Mouse (Mus musculus): Measurements from ENCODE around the gene Brca2. TPM values are rescaled to one million over a fixed set of nuclear protein-coding genes. Genes with fewer than 3 reads are reported as not detected.

Gene Brca2
- polyA plus RNA-seq, 1 experiment = 4.6 TPM

- no peaks in the 10 kb centered on the region for H3K79me2 ChIP-seq (ENCODE audit: control insufficient read depth, insufficient read depth)
- no peak for TF ChIP-seq CTCF (IDR thresholded peaks at IDR 0.05; ENCODE audit: control insufficient read depth, insufficient read depth, insufficient read length)
- no peak for TF ChIP-seq MAX (IDR thresholded peaks at IDR 0.05)
- TF ChIP-seq FOSL1 (IDR thresholded peaks at IDR 0.05; ENCODE audit: insufficient read depth, low read length, poor library complexity, severe bottlenecking) = no peak
- H3K79me3 ChIP-seq (ENCODE audit: low read depth) = no peaks in the 10 kb centered on the region
- no peak overlapping the region for H3ac ChIP-seq (ENCODE audit: control insufficient read depth, insufficient read length, low read depth)
- H3K4me3 ChIP-seq (ENCODE audit: insufficient read depth, poor library complexity, severe bottlenecking) = no peak overlapping the region
- no peaks in the 10 kb centered on the region for H3K27me3 ChIP-seq (ENCODE audit: control insufficient read depth, insufficient read depth, insufficient read length)
- peaks cover 30% of the 10 kb centered on the region for H3K36me3 ChIP-seq (ENCODE audit: control insufficient read depth, insufficient read depth)
Measured at GRCm38 (mm10) chr5:150566226-150566625, 43.8 kb downstream of the Brca2 start.

- TF ChIP-seq USF1 (IDR thresholded peaks at IDR 0.05; ENCODE audit: low read depth) (no peak), CEBPB (IDR thresholded peaks at IDR 0.05; ENCODE audit: low read depth) (no peak), MYOG (IDR thresholded peaks at IDR 0.05; ENCODE audit: control insufficient read depth, extremely low read depth, insufficient read length) (no peak), FOSL1 (IDR thresholded peaks at IDR 0.05; ENCODE audit: insufficient read depth, low read length, poor library complexity, severe bottlenecking) (no peak), MAX (IDR thresholded peaks at IDR 0.05) (no peak), CTCF (IDR thresholded peaks at IDR 0.05; ENCODE audit: control insufficient read depth, insufficient read depth, insufficient read length) (no peak), MYOD1 (IDR thresholded peaks at IDR 0.05; ENCODE audit: control insufficient read depth, insufficient read length, low read depth) (no peak)
- Histone ChIP-seq H3K79me3 (ENCODE audit: low read depth) (no peaks in the 10 kb centered on the region), H3K27me3 (ENCODE audit: control insufficient read depth, insufficient read depth, insufficient read length) (no peaks in the 10 kb centered on the region), H3K79me2 (ENCODE audit: control insufficient read depth, insufficient read depth) (no peaks in the 10 kb centered on the region), H3K36me3 (ENCODE audit: control insufficient read depth, insufficient read depth) (peaks cover 25% of the 10 kb centered on the region), H3ac (ENCODE audit: control insufficient read depth, insufficient read length, low read depth) (no peak overlapping the region), H3K4me3 (ENCODE audit: insufficient read depth, poor library complexity, severe bottlenecking) (no peak overlapping the region)
Measured at GRCm38 (mm10) chr5:150566971-150567370, 44.5 kb downstream of the Brca2 start.

GRCm38 (mm10) chr5:150570496-150571219, 48.2 kb downstream of the Brca2 start:
- Histone ChIP-seq H3K79me3 (ENCODE audit: low read depth) (no peaks in the 10 kb centered on the region), H3K27me3 (ENCODE audit: control insufficient read depth, insufficient read depth, insufficient read length) (no peaks in the 10 kb centered on the region), H3K79me2 (ENCODE audit: control insufficient read depth, insufficient read depth) (no peaks in the 10 kb centered on the region), H3K4me3 (ENCODE audit: insufficient read depth, poor library complexity, severe bottlenecking) (no peak overlapping the region), H3ac (ENCODE audit: control insufficient read depth, insufficient read length, low read depth) (no peak overlapping the region), H3K36me3 (ENCODE audit: control insufficient read depth, insufficient read depth) (peaks cover 22% of the 10 kb centered on the region)
- TF ChIP-seq MYOG (IDR thresholded peaks at IDR 0.05; ENCODE audit: control insufficient read depth, extremely low read depth, insufficient read length) (no peak), USF1 (IDR thresholded peaks at IDR 0.05; ENCODE audit: low read depth) (no peak), MYOD1 (IDR thresholded peaks at IDR 0.05; ENCODE audit: control insufficient read depth, insufficient read length, low read depth) (no peak), CTCF (IDR thresholded peaks at IDR 0.05; ENCODE audit: control insufficient read depth, insufficient read depth, insufficient read length) (no peak), FOSL1 (IDR thresholded peaks at IDR 0.05; ENCODE audit: insufficient read depth, low read length, poor library complexity, severe bottlenecking) (no peak), CEBPB (IDR thresholded peaks at IDR 0.05; ENCODE audit: low read depth) (no peak), MAX (IDR thresholded peaks at IDR 0.05) (no peak)

GRCm38 (mm10) chr5:150574403-150574802, 52.0 kb downstream of the Brca2 start:
- Histone ChIP-seq H3K27me3 (ENCODE audit: control insufficient read depth, insufficient read depth, insufficient read length) (no peaks in the 10 kb centered on the region), H3ac (ENCODE audit: control insufficient read depth, insufficient read length, low read depth) (no peak overlapping the region), H3K36me3 (ENCODE audit: control insufficient read depth, insufficient read depth) (no peaks in the 10 kb centered on the region), H3K79me3 (ENCODE audit: low read depth) (no peaks in the 10 kb centered on the region), H3K79me2 (ENCODE audit: control insufficient read depth, insufficient read depth) (no peaks in the 10 kb centered on the region), H3K4me3 (ENCODE audit: insufficient read depth, poor library complexity, severe bottlenecking) (no peak overlapping the region)
- TF ChIP-seq MYOD1 (IDR thresholded peaks at IDR 0.05; ENCODE audit: control insufficient read depth, insufficient read length, low read depth) (no peak), USF1 (IDR thresholded peaks at IDR 0.05; ENCODE audit: low read depth) (no peak), FOSL1 (IDR thresholded peaks at IDR 0.05; ENCODE audit: insufficient read depth, low read length, poor library complexity, severe bottlenecking) (no peak), MAX (IDR thresholded peaks at IDR 0.05) (no peak), CTCF (IDR thresholded peaks at IDR 0.05; ENCODE audit: control insufficient read depth, insufficient read depth, insufficient read length) (no peak), MYOG (IDR thresholded peaks at IDR 0.05; ENCODE audit: control insufficient read depth, extremely low read depth, insufficient read length) (no peak), CEBPB (IDR thresholded peaks at IDR 0.05; ENCODE audit: low read depth) (no peak)

- H3K36me3 ChIP-seq (ENCODE audit: control insufficient read depth, insufficient read depth) = no peaks in the 10 kb centered on the region
- no peaks in the 10 kb centered on the region for H3K79me3 ChIP-seq (ENCODE audit: low read depth)
- H3K27me3 ChIP-seq (ENCODE audit: control insufficient read depth, insufficient read depth, insufficient read length) = no peaks in the 10 kb centered on the region
- no peak for TF ChIP-seq MAX (IDR thresholded peaks at IDR 0.05)
- no peak for TF ChIP-seq MYOG (IDR thresholded peaks at IDR 0.05; ENCODE audit: control insufficient read depth, extremely low read depth, insufficient read length)
- TF ChIP-seq CEBPB (IDR thresholded peaks at IDR 0.05; ENCODE audit: low read depth) = no peak
- TF ChIP-seq USF1 (IDR thresholded peaks at IDR 0.05; ENCODE audit: low read depth) = no peak
- no peak overlapping the region for H3K4me3 ChIP-seq (ENCODE audit: insufficient read depth, poor library complexity, severe bottlenecking)
- no peak overlapping the region for H3ac ChIP-seq (ENCODE audit: control insufficient read depth, insufficient read length, low read depth)
- H3K79me2 ChIP-seq (ENCODE audit: control insufficient read depth, insufficient read depth) = no peaks in the 10 kb centered on the region
Measured at GRCm38 (mm10) chr5:150574885-150575284, 52.5 kb downstream of the Brca2 start.

- TF ChIP-seq MYOG (IDR thresholded peaks at IDR 0.05; ENCODE audit: control insufficient read depth, extremely low read depth, insufficient read length) (no peak), MAX (IDR thresholded peaks at IDR 0.05) (no peak), CTCF (IDR thresholded peaks at IDR 0.05; ENCODE audit: control insufficient read depth, insufficient read depth, insufficient read length) (no peak), FOSL1 (IDR thresholded peaks at IDR 0.05; ENCODE audit: insufficient read depth, low read length, poor library complexity, severe bottlenecking) (no peak), MYOD1 (IDR thresholded peaks at IDR 0.05; ENCODE audit: control insufficient read depth, insufficient read length, low read depth) (no peak), CEBPB (IDR thresholded peaks at IDR 0.05; ENCODE audit: low read depth) (no peak), USF1 (IDR thresholded peaks at IDR 0.05; ENCODE audit: low read depth) (no peak)
- Histone ChIP-seq H3K79me2 (ENCODE audit: control insufficient read depth, insufficient read depth) (no peaks in the 10 kb centered on the region), H3K27me3 (ENCODE audit: control insufficient read depth, insufficient read depth, insufficient read length) (no peaks in the 10 kb centered on the region)
Measured at GRCm38 (mm10) chr5:150576832-150577231, 54.4 kb downstream of the Brca2 start.

More at GRCm38 (mm10) chr5:150576832-150577231, 54.4 kb downstream of the Brca2 start:
- H3K79me3 ChIP-seq (ENCODE audit: low read depth) = no peaks in the 10 kb centered on the region
- no peaks in the 10 kb centered on the region for H3K36me3 ChIP-seq (ENCODE audit: control insufficient read depth, insufficient read depth)
- no peak overlapping the region for H3ac ChIP-seq (ENCODE audit: control insufficient read depth, insufficient read length, low read depth)
- no peak overlapping the region for H3K4me3 ChIP-seq (ENCODE audit: insufficient read depth, poor library complexity, severe bottlenecking)
